Mouse (Mus musculus) heart, postnatal 0 days (tissue): Measurements from ENCODE around the gene F13a1. TPM values are rescaled to one million over a fixed set of nuclear protein-coding genes. Genes with fewer than 3 reads are reported as not detected.

ENCODE experiments used
- ATAC-seq: fragments of 200-750 bp; cut with Nextera tagmentation; 2 replicates; pipeline ENCODE4 v1.8.0; 2017; ENCODE audit warnings: low read depth, moderate number of reproducible peaks, moderate library complexity; ENCODE audit not compliant: insufficient read depth
- DNase-seq: peaks from one replicate; pipeline ENCODE4 v3.0.0-alpha.2; 2016; ENCODE audit warnings: low spot score
- H3K27ac ChIP-seq: fragments of 300-500 bp; sonication (generic); 2 replicates; pipeline ENCODE4 v1.5.1; 2014; ENCODE audit warnings: low read depth, mild to moderate bottlenecking
- H3K27me3 ChIP-seq: fragments of 300-500 bp; sonication (generic); 2 replicates; pipeline ENCODE4 v1.6.1; 2014; ENCODE audit warnings: low read length, mixed read lengths; ENCODE audit not compliant: control insufficient read depth, insufficient read depth
- H3K36me3 ChIP-seq: fragments of 300-500 bp; sonication (generic); replicated peaks from 2 replicates; pipeline ENCODE4 v1.6.1; 2014; ENCODE audit warnings: low read length, mixed read lengths; ENCODE audit not compliant: control insufficient read depth, insufficient read depth
- H3K4me1 ChIP-seq: fragments of 300-500 bp; sonication (generic); 2 replicates; pipeline ENCODE4 v1.6.1; 2014; ENCODE audit warnings: antibody characterized with exemption; ENCODE audit not compliant: control insufficient read depth, insufficient read depth
- H3K4me2 ChIP-seq: fragments of 300-500 bp; sonication (generic); 2 replicates; pipeline ENCODE4 v1.6.1; 2014; ENCODE audit warnings: low read depth, mild to moderate bottlenecking, low read length, moderate library complexity
- H3K4me3 ChIP-seq: fragments of 300-500 bp; sonication (generic); 2 replicates; pipeline ENCODE4 v1.5.1; 2014; ENCODE audit warnings: low read depth, low read length
- H3K9ac ChIP-seq: fragments of 300-500 bp; sonication (generic); replicated peaks from 2 replicates; pipeline ENCODE4 v1.6.1; 2014; ENCODE audit warnings: low read depth, low read length, mixed read lengths
- H3K9me3 ChIP-seq: fragments of 300-500 bp; sonication (generic); replicated peaks from 2 replicates; pipeline ENCODE4 v1.6.1; 2016; ENCODE audit warnings: low read length; ENCODE audit not compliant: control insufficient read depth
- CTCF ChIP-seq: IDR thresholded peaks from 2 replicates; pipeline ENCODE4 v1.5.1; 2016; ENCODE audit warnings: antibody characterized with exemption, control low read depth, low read depth
- EP300 ChIP-seq: IDR thresholded peaks from 2 replicates; pipeline ENCODE4 v1.6.1; 2016; ENCODE audit warnings: antibody characterized with exemption, low read depth
- WGBS: fragments of 180-500 bp; shearing (Covaris S2); extraction: QIAGEN DNeasy Blood & Tissue Kit; methylation state at CpG from one replicate; pipeline ENCODE4 v1.1.7; 2014; 5-methylcytosine and 5-hydroxymethylcytosine counted together
- polyA plus RNA-seq: library from polyadenylated mRNA; unstranded; fragments of >200 nt; fragmentation: Nextera tagmentation; extraction: Ambion mirVana; gene quantifications from 2 replicates; pipeline ENCODE4 v1.2.1, GENCODE M21; 2015
- total RNA-seq: library from RNA; depleted of rRNA; stranded (reverse); fragments of >200 nt; gene quantifications from 2 replicates; pipeline ENCODE4 v1.2.3, GENCODE M21; 2014; ENCODE audit warnings: low replicate concordance

The F13a1 gene
- total and polyA plus RNA-seq, 2 experiments from 2014 or later: 3.9 to 16.0 TPM

GRCm38 (mm10) chr13:37060810-37061209, 10.8 kb upstream of the F13a1 start:
- 69% methylated on average over 5 of the region's 5 CpGs for WGBS
- Histone ChIP-seq H3K27ac (no peak overlapping the region), H3K27me3 (no peaks in the 10 kb centered on the region), H3K4me2 (no peak overlapping the region), H3K9me3 (no peaks in the 10 kb centered on the region), H3K4me1 (no peaks in the 10 kb centered on the region; the same call in 1 of the 2 replicates), H3K36me3 (no peaks in the 10 kb centered on the region), H3K9ac (no peak overlapping the region), H3K4me3 (no peak overlapping the region)
- TF ChIP-seq CTCF (no peak), EP300 (no peak)
- ATAC-seq (no peak), DNase-seq (no peak)

- Histone ChIP-seq H3K4me1 (no peaks in the 10 kb centered on the region; the same call in 1 of the 2 replicates), H3K9me3 (no peaks in the 10 kb centered on the region), H3K4me3 (no peak overlapping the region), H3K27me3 (no peaks in the 10 kb centered on the region), H3K27ac (no peak overlapping the region), H3K4me2 (no peak overlapping the region), H3K9ac (no peak overlapping the region), H3K36me3 (no peaks in the 10 kb centered on the region)
- DNase-seq: no peak
- TF ChIP-seq EP300 (no peak), CTCF (no peak)
- no peak for ATAC-seq
- WGBS: 34% methylated on average over 7 of the region's 7 CpGs
Observed at GRCm38 (mm10) chr13:37056662-37057061, 6.6 kb upstream of the F13a1 start.

- no peaks in the 10 kb centered on the region for H3K4me1 ChIP-seq
- no peaks in the 10 kb centered on the region for H3K27me3 ChIP-seq
- H3K9ac ChIP-seq: no peak overlapping the region
- TF ChIP-seq EP300 (no peak), CTCF (no peak)
- no peaks in the 10 kb centered on the region for H3K36me3 ChIP-seq
- no peak overlapping the region; the same call in 1 of the 2 replicates for H3K27ac ChIP-seq
- no peaks in the 10 kb centered on the region for H3K9me3 ChIP-seq
- H3K4me3 ChIP-seq: no peak overlapping the region
- no peak for DNase-seq
- 33% methylated on average over 2 of the region's 2 CpGs for WGBS
- peak overlapping the region; percentile 15; the same call in 1 of the 2 replicates for H3K4me2 ChIP-seq
- ATAC-seq: no peak
Observed at GRCm38 (mm10) chr13:37049631-37050030, 413 bp downstream of the F13a1 start.

- peak overlapping the region; percentile 15; the same call in 1 of the 2 replicates for H3K4me2 ChIP-seq
- 50% methylated on average over 6 of the region's 6 CpGs for WGBS
- H3K27ac ChIP-seq: no peak overlapping the region
- no peaks in the 10 kb centered on the region for H3K27me3 ChIP-seq
- H3K36me3 ChIP-seq: no peaks in the 10 kb centered on the region
- DNase-seq (no peak), ATAC-seq (no peak)
- H3K9me3 ChIP-seq: no peaks in the 10 kb centered on the region
- no peak overlapping the region for H3K4me3 ChIP-seq
- no peak for TF ChIP-seq EP300
- no peak for TF ChIP-seq CTCF
- H3K4me1 ChIP-seq: no peaks in the 10 kb centered on the region
- H3K9ac ChIP-seq: no peak overlapping the region
Observed at GRCm38 (mm10) chr13:37049018-37049417, 1.0 kb downstream of the F13a1 start.

GRCm38 (mm10) chr13:37045005-37045404, 5.0 kb downstream of the F13a1 start:
- TF ChIP-seq CTCF (peak; percentile 33), EP300 (no peak)
- H3K4me3 ChIP-seq: no peak overlapping the region
- no peak overlapping the region for H3K4me2 ChIP-seq
- no peak for DNase-seq
- H3K27ac ChIP-seq: no peak overlapping the region
- H3K9me3 ChIP-seq: no peaks in the 10 kb centered on the region
- H3K36me3 ChIP-seq: no peaks in the 10 kb centered on the region
- H3K4me1 ChIP-seq: no peaks in the 10 kb centered on the region
- 84% methylated on average over 3 of the region's 3 CpGs for WGBS
- no peak for ATAC-seq
- no peak overlapping the region for H3K9ac ChIP-seq
- H3K27me3 ChIP-seq: no peaks in the 10 kb centered on the region

- Histone ChIP-seq H3K27ac (no peak overlapping the region), H3K4me1 (no peaks in the 10 kb centered on the region), H3K4me3 (no peak overlapping the region), H3K9me3 (no peaks in the 10 kb centered on the region), H3K36me3 (no peaks in the 10 kb centered on the region), H3K27me3 (no peaks in the 10 kb centered on the region), H3K4me2 (no peak overlapping the region), H3K9ac (no peak overlapping the region)
- 52% methylated on average over 3 of the region's 3 CpGs for WGBS
- no peak for TF ChIP-seq CTCF
- ATAC-seq (no peak), DNase-seq (no peak)
Observed at GRCm38 (mm10) chr13:37034745-37035144, 15.3 kb downstream of the F13a1 start.
